Mouse (Mus musculus): ENCODE results near the gene Tenm2.

The Tenm2 gene

DNA sequence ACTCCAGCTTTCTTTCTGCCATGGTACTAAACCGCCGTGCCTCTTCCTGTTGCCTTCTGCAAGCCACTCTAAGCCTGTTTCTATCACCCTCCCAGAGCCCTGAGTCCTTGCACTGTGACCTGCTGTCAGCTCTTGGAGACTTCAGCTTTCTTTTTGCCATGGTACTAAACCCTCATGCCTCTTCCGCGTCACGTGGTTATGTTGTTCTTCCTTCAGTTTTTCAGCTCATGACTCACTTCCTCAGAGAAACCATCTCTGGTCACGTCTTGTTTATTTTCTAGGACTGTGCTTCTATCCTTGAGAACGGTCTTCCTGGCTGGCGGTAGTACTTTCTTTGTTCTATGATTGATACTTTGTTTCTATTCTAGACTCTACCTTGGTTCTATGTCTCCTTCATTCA lies 537.9 kb downstream of the Tenm2 start:
- in situ Hi-C loops (cut with MboI, MseI) = no loop called here

DNA sequence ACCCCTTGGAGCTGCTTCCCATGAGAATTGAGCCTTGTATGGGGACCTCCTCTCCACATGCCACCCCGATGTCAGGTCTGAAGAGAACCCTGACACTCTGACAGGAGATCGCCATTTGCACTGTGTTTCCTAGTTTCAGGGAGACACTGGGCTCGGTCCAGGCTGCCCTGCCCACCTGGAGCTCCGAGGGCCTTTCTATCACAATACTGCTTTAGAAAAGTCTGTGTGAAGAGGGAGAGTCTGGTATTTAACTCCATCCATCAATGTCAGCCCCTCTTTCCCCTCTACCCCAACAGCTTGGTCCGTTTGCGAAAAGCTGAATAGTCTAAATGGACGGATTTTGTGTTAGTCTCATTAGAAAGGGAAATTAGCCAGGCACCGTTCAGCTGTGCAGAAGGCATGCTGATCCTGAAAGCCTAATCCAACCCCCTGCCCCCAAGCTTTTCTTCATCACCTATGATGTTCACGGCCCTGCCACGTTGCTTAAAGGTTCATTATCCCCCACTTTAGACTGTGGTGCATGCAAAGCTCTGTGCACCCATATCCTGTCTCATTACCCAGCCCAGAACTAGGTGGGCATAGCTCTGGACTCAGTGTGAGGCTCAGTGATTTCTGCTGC lies 538.6 kb downstream of the Tenm2 start:
- in situ Hi-C loops (cut with MboI, MseI) = no loop called here

DNA sequence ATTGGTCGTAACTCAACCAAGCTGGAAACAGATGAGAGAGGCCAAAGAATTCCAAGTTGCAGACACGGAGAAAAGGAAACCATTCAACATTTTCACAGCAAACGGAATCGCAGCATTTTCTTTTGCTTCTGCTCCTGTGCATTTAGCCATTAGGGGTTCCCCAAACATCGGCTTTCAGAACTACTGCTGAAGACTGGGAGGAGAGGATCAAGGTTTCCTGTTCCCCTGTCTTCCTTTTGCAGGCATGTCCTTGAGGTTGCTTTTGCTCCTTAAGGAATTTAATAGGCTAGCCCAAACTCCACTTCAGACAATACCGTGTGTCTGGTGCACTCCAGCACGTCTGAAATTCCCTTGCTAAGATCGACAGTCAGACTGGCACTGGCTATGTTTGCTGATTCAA lies 541.0 kb downstream of the Tenm2 start:
- in situ Hi-C loops (cut with MboI, MseI) = no loop called here

DNA sequence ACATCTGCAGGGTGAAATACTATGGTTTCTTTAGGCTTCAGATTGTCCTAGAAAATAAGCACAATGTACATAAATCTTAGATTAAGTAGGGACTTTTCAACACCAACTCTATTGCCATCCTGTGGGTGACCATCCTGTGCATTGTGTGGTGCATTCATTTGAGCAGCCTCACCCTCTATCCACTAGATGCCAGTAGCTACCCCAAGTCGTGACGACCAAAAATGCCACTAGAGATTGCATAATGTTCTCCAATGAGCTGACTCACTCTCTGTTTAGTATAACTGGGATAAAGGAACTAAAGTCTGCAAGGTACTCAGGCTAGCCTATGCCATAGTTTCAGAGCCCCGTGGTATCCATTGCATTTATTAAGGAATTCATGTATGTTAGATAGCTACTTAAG lies 543.1 kb downstream of the Tenm2 start:
- in situ Hi-C loops (cut with MboI, MseI) = no loop called here

DNA sequence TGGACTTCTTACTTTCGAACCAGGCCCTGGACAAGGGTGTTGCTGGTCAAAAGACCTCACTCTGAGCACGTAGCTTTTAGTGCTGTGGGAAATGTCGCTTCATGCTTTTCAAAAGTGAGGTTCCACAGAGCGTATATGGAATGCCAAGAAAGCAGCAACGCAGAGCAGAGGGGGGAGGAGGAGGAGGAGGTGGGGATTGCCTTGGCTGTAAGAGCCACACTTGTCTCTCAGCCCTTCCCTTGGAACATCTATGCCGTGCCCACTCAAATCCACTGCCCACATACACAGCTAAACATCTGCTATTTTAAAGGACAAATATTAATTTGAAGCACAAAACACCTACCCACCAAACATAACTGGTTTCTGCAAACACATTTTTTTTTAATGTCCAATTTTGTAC lies 544.9 kb downstream of the Tenm2 start:
- in situ Hi-C loops (cut with MboI, MseI) = no loop called here

DNA sequence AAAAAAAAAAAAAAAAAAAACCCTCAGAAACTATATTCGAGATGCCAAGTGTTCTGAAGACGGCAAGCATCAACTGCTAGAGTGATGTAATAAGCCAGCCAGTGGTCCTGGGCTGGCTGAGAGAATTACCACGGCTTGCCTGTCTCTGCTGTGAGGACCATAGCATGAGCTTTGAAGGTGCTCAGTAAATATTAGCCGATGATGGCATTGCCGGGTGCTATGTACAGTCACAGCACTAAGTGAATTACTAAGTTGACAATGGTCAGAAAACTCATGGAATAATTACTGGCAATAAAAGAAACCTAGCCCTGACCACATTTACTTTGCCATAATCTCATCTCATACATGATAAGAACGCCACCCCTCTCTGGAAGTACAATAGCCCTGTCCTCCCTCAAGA lies 549.5 kb downstream of the Tenm2 start:
- in situ Hi-C loops (cut with MboI, MseI) = no loop called here

DNA sequence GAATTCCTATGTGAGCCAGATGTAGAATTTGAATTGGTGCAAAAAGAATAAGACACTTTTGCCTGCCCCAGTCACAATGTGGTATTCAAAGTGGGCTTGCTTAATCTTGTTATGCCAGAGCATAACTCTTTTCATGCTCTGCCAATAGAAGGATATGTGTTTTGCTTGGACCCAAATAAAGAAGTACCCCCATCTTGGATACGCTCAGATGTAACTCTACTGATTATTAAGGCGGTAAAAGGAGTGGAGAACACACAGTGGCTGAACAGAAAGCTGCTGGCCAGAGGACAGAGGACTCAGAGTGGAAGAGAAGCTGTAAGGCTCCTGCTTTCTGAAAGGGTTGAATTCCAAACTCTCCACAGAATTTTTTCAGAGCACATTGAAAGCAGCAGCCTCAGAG lies 556.4 kb downstream of the Tenm2 start:
- in situ Hi-C loops (cut with MboI, MseI) = no loop called here

DNA sequence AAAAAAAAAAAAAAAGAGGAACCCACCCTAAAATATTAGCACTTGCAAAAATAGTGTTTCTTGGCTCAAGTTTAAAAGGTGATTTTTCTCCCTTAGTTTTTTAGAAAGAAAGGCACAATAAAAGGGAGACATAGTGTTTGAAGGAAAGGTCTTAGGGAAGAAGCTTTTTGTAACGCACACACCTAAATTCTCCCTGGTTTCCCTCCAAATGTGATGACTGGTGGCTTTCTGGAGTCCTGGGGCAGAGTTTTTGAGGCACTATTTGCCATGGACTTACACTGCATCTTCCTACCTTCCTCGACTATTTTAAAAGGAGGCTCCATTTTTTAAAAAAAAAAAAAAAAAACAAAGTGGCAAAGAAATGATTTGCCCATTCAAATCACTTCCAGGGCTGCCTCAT lies 557.2 kb downstream of the Tenm2 start:
- in situ Hi-C loops (cut with MboI, MseI) = no loop called here

DNA sequence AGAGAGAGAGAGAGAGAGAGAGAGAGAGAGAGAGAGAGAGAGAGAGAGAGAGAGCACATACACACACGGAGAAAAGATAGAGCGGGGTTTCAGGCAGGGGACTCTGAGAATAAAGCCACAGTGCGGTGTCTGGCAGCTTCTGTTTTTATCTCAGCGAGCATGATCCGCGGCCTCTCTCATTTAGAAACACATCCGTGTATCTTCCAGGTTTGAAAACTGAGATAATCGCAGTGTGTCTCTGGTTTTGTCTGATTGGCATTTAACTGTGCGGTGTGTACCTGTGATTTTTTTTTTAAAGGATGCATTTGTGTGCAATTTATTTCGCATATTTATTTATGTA lies 557.7 kb downstream of the Tenm2 start:
- in situ Hi-C loops (cut with MboI, MseI) = no loop called here

DNA sequence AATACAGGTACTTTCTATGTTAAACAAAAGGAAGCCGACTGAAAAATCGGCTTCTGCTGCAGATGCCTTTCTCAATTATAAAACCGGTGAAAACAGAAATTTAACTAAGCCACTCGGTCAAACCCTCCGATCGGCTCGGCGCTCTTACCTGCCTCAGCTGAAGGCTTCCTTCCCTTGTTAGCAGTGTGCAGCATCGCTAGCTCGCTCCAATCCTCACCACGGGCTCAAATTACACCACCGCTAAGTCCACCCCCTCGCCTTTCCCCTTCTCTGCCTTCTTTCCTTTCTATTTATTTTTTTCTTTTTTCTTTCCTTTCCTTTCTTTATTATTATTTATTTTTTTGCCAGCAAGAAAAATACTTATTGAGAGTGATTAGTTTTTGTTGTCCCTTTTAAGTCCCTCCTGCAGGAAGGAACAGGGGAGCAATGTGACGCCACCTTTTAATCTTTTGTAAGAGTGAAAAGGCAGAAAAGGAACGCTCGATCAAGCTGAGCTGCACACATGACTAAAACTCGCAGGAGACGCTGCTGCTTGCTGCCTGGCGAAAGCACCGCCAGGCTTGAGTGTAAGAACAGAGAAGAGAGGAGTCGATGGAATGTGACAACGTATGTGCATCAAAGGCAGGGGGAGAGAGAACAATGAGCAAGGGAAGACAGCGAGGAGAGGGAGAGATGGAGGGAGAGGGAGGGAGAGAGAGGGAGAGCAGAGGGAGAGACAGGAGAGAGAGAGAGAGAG lies 558.3 kb downstream of the Tenm2 start:
- in situ Hi-C loops (cut with MboI, MseI) = no loop called here

DNA sequence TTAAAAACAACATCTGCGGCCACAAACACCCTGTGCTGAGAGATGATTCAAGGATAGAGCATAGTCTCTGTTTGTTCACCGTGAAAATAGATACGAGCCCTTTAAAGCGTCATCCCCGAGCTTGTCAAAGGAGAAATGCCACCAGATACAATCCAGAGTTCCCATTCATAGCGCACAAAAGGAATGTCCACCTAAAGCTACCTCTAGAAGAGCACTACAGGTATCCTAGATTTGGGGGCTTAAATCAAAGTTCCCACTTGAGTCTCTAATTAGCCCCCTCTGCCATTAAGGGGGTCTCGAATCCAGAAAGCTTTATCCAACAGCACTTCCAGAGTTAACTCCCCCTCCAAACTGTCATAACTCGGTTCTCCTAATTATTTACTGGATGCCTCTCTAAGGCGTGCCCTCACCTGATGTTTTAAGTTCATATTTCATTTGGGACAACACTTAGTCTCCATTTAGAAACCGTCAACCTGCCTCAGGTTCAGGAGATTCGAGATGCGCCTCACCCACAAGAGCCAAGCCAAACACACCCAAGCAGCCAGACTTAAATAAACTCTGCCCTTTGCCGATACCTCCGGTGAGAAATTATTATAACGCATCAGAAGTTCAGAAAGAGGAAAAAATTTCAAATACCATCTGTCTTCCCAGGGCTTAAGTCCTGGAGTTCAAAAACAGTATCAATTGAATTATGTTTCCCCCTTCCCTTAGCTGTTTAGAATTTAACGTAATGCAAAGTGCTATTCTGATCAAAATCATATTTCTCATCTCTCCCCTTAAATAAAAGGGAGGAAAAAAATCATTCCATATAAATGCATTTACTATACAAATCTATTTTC lies 559.1 kb downstream of the Tenm2 start:
- in situ Hi-C loops (cut with MboI, MseI) = no loop called here

DNA sequence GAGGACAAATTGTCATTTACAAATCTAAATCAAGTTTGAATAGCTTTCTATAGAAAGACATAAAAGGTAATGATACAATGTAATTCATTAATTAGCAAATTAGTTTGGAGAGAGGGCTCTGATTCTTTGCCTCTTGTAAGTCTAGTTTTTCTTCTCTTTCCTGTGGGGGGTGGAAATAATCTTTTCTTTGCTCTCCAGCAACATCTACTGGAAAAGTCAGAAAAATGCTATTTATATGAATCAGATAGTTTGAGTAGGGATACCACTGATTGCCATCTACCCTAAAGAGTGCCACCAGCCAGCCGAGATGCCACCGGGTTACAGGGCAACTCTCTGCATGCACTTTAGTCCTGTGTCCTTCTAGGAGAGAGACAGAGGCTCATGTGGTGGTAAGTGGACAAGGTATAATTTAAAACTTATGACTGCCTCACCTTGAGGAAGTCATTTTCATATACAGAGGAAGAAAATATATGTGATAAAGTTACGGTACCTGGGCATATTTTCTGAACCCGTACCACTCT lies 560.8 kb downstream of the Tenm2 start:
- in situ Hi-C loops (cut with MboI, MseI) = no loop called here

DNA sequence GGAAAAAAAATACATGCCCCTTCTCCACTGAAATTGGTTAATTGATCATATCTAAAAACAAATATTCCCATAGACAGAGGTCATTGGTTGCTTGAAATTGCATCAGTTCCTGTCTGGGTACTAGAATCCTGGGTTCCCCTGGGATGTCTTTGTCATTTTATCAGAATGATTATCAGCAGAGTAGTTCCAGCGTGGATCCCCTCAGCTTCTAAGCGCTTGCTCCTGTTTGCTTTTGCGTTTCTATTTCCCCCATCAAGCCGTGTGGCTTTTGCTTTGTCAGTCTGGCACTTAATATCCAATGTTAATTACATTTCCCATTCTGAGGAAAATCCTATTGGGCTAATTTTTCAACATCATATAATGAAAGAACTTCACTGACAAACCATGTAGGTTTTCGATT lies 561.6 kb downstream of the Tenm2 start:
- in situ Hi-C loops (cut with MboI, MseI) = no loop called here

DNA sequence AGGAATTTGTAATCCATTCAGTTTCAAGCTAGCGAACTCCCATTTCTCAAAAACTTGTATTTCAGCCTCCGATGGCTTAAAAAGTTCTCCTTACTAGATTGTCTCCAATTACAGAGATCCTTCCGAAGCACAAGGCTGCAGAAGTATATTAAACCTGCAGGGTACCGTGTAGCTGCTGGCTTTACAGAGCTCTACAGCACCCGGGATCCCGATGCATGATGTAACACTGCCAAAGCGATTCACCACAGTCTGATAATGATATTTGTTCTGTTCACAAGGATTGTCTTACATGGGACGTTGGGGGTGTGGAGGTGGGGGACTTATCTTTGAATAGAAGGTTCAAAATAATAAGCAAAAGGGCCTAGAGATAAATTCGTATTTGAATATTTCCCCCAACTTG lies 564.6 kb downstream of the Tenm2 start:
- in situ Hi-C loops (cut with MboI, MseI) = no loop called here

DNA sequence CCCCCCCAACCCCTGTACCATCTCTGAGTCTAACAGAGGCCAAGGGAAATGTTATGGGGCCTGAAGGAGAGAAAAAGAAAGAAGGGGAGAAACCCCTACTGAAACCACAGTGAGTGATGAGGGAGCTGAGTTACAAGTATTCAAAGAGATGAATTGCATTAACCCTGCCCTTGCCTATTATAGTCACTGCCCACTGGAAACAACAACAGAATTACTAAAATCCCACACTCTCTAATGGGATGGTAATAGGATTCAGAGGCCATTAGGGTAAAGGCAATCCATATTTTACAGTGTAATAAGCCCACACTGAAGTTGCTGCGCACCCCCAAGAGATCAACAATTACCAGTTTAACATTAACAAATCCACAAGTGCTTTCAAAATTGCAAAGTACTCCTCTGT lies 571.7 kb downstream of the Tenm2 start:
- in situ Hi-C loops (cut with MboI, MseI) = no loop called here

DNA sequence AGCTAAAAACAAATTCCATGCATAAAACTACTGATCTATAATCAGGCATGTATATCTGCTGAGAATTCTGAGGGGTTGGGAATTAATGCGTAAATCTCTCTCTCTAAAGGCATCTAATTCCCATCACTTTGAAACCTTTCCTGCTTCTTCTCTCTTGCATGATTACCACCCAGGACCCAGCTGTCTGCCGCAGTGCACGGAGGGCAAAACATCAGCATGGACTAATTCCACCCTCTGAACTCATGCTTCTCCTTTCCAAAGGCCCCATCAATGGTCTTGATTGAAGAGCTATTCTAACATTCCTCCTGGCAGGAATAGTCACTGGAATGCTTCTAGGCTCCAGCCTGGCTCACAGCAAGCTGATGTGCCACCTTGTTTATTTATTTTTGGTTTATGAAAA lies 572.2 kb downstream of the Tenm2 start:
- in situ Hi-C loops (cut with MboI, MseI) = no loop called here

DNA sequence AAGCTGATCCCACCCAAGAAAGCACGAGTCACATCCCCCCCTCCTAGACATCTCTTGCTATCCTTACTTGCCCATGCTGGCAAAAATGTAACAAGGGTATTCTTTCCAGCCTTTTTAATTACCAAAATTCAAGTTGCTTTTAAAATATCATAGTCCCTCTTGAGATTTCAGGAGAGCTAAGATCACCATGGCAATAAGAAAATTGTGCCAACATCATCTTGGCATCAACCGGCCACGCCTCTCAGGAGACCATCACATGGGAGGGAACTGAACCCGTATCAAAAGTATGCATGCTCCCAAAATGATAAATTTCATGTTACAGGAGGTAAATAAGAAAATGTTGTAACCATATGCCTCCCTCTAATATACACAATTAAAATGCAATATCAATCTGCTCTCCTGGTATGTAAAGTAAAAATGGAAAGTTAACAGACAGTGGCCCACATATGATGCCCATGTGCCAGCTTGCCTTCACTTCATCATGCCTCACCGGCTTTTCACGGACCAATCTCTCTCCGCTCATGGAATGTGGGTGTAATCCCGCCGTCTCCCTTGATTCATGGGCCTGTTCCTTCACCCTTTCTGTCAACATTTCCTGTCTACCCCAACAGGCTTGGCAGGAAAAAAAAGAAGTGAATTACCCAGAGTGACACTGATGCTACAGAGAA lies 582.0 kb downstream of the Tenm2 start:
- in situ Hi-C loops (cut with MboI, MseI) = loop anchor here in 1 of 2 experiments (10.0 kb wide), 1 partner anchor 1781 kb away; no protein-coding TSS in a partner anchor

DNA sequence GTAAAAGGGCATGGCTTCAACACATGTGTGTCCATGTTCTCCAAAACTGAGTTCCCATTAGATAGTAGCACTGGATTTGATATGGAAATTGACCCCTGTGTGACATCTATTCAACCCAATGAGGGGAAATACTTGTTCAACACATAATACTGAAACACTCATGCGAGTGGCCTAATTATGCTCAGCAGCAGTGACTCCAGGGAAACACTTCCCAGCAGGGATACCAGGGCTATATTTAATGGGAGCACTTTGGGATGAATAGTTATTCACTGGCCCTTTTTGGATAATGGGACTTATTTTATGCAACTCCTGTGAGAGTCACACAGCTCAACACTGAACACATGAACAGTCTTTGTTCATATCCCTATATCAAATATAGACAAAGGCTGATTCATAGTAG lies 588.6 kb downstream of the Tenm2 start:
- in situ Hi-C loops (cut with MboI, MseI) = no loop called here

DNA sequence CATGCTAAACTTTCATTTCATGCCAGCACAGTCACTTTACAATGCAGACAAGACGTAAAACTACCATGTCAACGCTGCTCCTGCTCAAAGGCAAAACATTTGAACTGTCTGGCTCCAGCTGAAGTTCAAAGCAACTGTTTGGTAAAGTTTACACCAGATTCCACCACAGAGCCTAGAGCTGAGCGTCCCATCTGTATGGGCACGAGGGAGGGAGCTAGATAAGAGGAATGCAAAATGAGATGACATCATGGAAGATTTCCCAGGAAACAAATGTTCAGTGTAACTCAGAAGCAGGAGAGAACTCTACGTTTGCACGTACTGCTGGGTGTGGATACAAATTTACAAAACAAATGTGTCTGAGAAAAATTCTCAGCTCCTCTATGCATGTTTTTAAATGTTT lies 600.7 kb downstream of the Tenm2 start:
- in situ Hi-C loops (cut with MboI, MseI) = no loop called here

DNA sequence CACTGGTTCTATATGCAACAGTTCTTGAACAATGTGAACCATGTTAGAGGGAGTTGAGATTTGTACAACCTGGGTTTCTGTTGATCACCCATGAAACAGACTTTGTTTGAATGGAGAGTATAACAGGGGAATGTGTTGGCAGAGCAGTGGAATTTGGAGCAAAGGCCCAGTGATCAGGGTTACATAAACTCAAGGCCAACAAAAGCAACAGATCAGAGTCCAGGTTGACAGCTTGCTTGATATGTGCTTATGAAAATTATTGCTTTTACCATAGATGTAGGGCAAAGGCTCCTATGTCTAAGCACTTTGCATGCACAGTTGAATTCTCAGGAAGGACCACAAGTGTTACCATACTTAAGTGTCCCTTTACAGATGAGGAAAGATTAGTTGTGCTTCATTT lies 603.6 kb downstream of the Tenm2 start:
- in situ Hi-C loops (cut with MboI, MseI) = no loop called here

DNA sequence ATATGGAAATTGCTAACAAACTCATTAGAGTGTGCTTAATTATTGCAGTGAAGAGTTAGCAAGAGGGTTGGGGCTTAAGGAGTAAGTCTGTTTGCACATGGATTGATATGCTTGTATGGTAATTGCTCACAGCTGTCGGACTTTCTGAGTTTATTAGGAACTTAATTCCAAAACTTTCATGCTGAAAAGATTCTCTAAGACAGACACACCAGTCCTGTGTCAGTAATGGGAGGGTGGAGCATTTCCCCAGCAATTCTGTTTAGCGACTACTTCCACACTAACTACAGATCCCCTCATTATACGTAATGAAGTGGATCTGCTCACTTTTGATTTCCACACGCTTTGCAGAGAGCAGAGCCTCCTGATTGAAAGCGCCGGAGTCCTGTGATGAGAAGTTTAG lies 622.0 kb downstream of the Tenm2 start:
- in situ Hi-C loops (cut with MboI, MseI) = no loop called here

DNA sequence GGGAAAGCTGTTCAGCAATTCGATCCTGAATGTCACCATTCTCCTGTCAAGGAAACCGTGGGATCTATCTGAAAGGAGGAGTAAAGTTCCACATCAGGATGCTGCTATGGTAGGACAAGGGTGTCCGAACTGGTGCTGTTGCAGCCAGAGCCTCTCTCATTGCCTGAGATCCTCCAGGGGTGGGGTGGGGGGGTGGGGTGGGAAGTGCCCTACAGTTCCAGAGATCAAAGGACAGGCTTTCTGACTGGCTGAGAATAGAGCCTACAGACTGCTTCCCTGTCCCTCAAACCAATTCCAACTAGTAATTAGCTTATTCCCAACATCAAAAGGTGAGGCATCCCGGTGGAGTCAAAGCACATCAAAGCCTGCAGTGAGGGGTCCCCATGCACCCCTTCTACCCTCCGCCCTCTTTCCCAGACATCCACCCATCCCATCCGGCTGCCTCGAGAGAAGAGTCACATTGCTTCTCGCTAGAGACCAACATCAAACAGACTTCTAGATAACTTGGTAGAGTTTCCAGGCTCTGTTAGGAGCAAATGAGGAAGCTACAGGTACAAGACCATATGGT lies 630.9 kb downstream of the Tenm2 start:
- in situ Hi-C loops (cut with MboI, MseI) = no loop called here

Data from T-helper 17 cell (primary cell).